Mouse (Mus musculus) adrenal gland, adult 18-20 months (tissue): ENCODE measurements at regions not wholly inside any gene's neighbourhood (a gene's known extent, or its start where the extent isn't known, plus 50 kb on each side); places are given as distances from the start of the nearest gene placed in this dataset.

Source experiments
- DNase-seq, 2 experiments: peaks; one replicate each; pipeline ENCODE4 v3.0.0; 2021 to 2022; ENCODE audit warnings: low spot score in 2 of 2

DNA sequence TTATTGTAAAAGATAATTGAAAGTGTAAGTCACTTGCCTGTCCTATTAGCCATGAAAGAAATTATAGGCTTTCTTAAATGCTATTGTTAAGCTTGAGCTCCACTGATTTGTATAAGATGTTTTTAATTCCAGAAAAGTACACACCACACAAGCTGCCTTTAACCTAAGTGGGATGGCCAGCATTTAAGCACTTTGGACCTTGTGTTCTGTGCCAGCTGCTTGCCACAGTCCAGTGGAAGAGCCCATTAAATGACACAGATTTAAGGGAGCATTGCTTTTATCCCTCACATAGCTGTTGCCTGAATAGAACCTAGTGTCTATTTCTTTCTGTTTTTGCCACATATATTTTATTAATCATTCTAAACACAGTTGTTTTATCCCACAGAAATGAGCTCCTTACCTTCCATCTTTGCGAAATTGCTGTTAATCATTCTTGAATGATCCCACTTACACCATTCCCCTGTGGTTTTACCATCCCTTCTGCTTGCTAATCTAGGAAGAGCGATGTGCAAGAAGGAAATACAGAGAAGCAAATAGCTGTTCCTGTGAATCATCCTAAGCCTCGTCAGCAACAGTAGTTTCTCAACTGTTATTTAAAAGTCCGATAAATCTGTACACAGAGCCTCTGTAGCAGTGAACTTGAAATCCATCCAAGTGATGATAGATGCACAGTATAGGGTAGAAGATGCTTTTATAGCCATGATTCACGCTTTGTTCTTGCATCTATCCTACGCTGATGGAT, 57.9 kb upstream of the Samsn1 start:
- DNase-seq: no peak

DNA sequence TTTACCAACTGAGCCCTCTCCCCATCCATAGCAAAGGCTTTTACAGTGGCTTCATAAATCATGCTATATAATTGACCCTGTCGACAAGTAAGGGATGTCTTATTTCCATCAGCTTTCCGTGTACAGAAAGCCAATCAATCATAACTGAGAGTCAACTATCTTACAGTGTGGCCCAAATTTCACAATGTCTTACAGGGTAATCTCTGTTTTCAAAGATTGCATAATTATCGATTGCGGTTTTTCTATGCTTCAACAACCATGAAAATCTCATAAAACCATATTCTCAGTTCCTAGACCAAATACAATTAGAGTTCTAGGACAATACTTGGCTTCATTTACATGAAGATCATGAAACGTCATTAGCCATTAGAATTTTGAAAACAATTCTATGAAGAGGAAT, 56.1 kb upstream of the Samsn1 start:
- DNase-seq: no peak

- no peak for DNase-seq
Observed at GRCm38 (mm10) chr16:76076231-76076630, 54.1 kb upstream of the Samsn1 start.
